Mouse (Mus musculus): Measurements from ENCODE around the gene Dst. TPM values are rescaled to one million over a fixed set of nuclear protein-coding genes. Genes with fewer than 3 reads are reported as not detected.

Gene Dst
- polyA plus RNA-seq, 1 experiment from 2014 or later: 5.9 TPM

GRCm38 (mm10) chr1:34269578-34269977 lies 361.6 kb downstream of the Dst start:
- no peak overlapping the region for H3K27ac ChIP-seq
- WGBS (ENCODE audit: missing documents): 95% methylated on average over 11 of the region's 11 CpGs
- no peaks in the 10 kb centered on the region for H3K79me2 ChIP-seq (ENCODE audit: inconsistent target)
- no peak overlapping the region for H3K4me3 ChIP-seq (ENCODE audit: inconsistent target)
- H3K36me3 ChIP-seq (ENCODE audit: inconsistent target): 0 out of 2 replicates have a peak, but pooled peaks cover 9% of the 10 kb centered on the region

DNA sequence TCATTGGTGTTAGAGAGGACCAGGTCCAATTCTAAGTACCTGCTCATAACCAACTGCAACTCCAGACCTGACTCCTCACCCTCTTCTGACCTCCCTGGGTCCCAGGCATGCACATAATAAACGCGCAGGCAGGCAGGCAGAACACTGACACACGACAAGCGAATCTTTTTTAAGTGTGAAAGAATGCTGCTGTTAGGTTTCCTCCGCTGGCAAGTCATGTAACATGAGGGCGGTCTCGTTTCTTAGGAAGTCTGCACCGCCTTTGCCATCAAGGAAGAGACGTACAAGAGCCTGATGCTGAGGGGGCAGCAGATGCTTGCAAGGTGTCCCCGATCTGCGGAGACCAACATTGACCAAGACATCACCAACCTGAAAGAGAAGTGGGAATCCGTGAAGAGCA lies 365.9 kb downstream of the Dst start:
- no peak overlapping the region for H3K27ac ChIP-seq
- H3K4me3 ChIP-seq (ENCODE audit: inconsistent target): no peak overlapping the region
- 90% methylated on average over 12 of the region's 12 CpGs for WGBS (ENCODE audit: missing documents)
- no peaks in the 10 kb centered on the region for H3K79me2 ChIP-seq (ENCODE audit: inconsistent target)
- 0 out of 2 replicates have a peak, but pooled peaks cover 5% of the 10 kb centered on the region for H3K36me3 ChIP-seq (ENCODE audit: inconsistent target)

- 0 out of 2 replicates have a peak, but pooled peaks cover 5% of the 10 kb centered on the region for H3K36me3 ChIP-seq (ENCODE audit: inconsistent target)
- WGBS (ENCODE audit: missing documents): 94% methylated on average over 13 of the region's 13 CpGs
- no peak overlapping the region for H3K27ac ChIP-seq
- H3K79me2 ChIP-seq (ENCODE audit: inconsistent target): no peaks in the 10 kb centered on the region
- no peak overlapping the region for H3K4me3 ChIP-seq (ENCODE audit: inconsistent target)
Observed at GRCm38 (mm10) chr1:34275787-34276186, 367.8 kb downstream of the Dst start.

DNA sequence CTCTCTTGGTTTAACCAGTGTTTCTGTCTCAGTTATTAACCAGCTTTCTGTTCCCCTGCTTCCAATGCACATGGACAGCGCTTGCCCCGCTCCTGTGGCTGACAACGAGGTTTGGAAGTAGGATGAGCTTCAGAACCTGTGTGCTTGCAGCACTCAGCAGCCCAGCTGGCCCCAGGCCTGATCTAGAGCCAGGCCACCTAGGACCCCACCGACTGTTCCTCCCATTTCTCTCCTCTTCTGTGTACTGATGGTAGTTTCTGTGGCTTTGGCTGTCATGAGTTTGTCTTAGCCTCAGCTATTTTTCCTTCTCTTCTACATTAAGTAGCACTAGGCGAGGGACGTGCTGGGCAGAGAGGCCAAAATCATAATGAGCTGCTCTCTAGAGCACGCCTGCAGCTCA lies 368.7 kb downstream of the Dst start:
- 92% methylated on average over 7 of the region's 7 CpGs for WGBS (ENCODE audit: missing documents)
- Histone ChIP-seq H3K79me2 (ENCODE audit: inconsistent target) (no peaks in the 10 kb centered on the region), H3K4me3 (ENCODE audit: inconsistent target) (no peak overlapping the region), H3K27ac (no peak overlapping the region), H3K36me3 (ENCODE audit: inconsistent target) (0 out of 2 replicates have a peak, but pooled peaks cover 5% of the 10 kb centered on the region)

- no peak overlapping the region for H3K4me3 ChIP-seq (ENCODE audit: inconsistent target)
- no peak overlapping the region for H3K27ac ChIP-seq
- WGBS (ENCODE audit: missing documents): 96% methylated on average over 8 of the region's 8 CpGs
- no peaks in the 10 kb centered on the region for H3K79me2 ChIP-seq (ENCODE audit: inconsistent target)
- H3K36me3 ChIP-seq (ENCODE audit: inconsistent target): 0 out of 2 replicates have a peak, but pooled peaks cover 3% of the 10 kb centered on the region
Observed at GRCm38 (mm10) chr1:34277259-34277658, 369.2 kb downstream of the Dst start.

- Histone ChIP-seq H3K27ac (no peak overlapping the region), H3K4me3 (ENCODE audit: inconsistent target) (no peak overlapping the region), H3K36me3 (ENCODE audit: inconsistent target) (no peaks in the 10 kb centered on the region), H3K79me2 (ENCODE audit: inconsistent target) (no peaks in the 10 kb centered on the region)
- over 99% methylated on average over 7 of the region's 7 CpGs for WGBS (ENCODE audit: missing documents)
Observed at GRCm38 (mm10) chr1:34283502-34283901, 375.5 kb downstream of the Dst start.

DNA sequence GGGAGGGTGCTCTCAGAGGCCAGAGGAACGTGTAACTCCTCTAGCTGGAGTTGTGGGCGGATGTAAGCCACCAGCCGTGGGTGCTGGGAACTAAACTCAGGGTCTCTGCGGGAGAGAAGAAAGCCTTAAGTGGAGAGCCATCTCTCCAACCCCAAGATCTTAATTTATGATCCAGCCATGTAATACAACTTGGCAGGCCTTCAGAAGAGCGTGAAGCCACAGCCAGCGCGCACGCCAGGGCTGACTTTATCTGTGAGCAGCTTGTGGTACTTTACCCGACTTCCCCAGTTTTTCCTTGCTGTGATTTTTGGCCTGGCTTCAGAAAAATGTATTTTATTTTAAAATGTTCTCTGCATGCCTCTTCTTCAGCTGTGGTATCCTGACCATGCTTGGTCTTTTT lies 377.0 kb downstream of the Dst start:
- Histone ChIP-seq H3K79me2 (ENCODE audit: inconsistent target) (no peaks in the 10 kb centered on the region), H3K36me3 (ENCODE audit: inconsistent target) (no peaks in the 10 kb centered on the region), H3K27ac (no peak overlapping the region), H3K4me3 (ENCODE audit: inconsistent target) (no peak overlapping the region)
- 89% methylated on average over 8 of the region's 9 CpGs for WGBS (ENCODE audit: missing documents)

GRCm38 (mm10) chr1:34287731-34288130 lies 379.7 kb downstream of the Dst start:
- H3K36me3 ChIP-seq (ENCODE audit: inconsistent target): no peaks in the 10 kb centered on the region
- no peaks in the 10 kb centered on the region for H3K79me2 ChIP-seq (ENCODE audit: inconsistent target)
- H3K4me3 ChIP-seq (ENCODE audit: inconsistent target): no peak overlapping the region
- 85% methylated on average over 8 of the region's 10 CpGs for WGBS (ENCODE audit: missing documents)
- H3K27ac ChIP-seq: no peak overlapping the region

DNA sequence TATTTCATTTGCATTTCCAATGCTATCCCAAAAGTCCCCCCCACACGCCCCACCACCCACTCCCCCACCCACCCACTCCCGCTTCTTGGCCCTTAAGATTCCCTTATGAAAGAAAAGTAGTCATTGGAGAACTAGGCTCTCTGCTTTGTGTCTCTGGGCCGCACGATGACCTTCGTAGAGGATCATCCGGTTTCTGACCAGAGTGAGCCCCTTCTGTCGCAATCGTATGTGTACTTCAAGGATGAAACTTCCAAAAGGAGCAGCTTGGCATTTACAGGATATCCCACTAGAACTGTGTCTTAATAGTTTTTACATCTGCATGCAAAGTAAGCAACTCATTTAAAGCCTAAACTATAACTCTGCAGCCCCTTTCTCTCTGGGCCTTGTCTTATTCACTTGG lies 380.2 kb downstream of the Dst start:
- H3K4me3 ChIP-seq (ENCODE audit: inconsistent target): no peak overlapping the region
- H3K36me3 ChIP-seq (ENCODE audit: inconsistent target): no peaks in the 10 kb centered on the region
- H3K27ac ChIP-seq: no peak overlapping the region
- WGBS (ENCODE audit: missing documents): 81% methylated on average over 8 of the region's 8 CpGs
- H3K79me2 ChIP-seq (ENCODE audit: inconsistent target): no peaks in the 10 kb centered on the region

DNA sequence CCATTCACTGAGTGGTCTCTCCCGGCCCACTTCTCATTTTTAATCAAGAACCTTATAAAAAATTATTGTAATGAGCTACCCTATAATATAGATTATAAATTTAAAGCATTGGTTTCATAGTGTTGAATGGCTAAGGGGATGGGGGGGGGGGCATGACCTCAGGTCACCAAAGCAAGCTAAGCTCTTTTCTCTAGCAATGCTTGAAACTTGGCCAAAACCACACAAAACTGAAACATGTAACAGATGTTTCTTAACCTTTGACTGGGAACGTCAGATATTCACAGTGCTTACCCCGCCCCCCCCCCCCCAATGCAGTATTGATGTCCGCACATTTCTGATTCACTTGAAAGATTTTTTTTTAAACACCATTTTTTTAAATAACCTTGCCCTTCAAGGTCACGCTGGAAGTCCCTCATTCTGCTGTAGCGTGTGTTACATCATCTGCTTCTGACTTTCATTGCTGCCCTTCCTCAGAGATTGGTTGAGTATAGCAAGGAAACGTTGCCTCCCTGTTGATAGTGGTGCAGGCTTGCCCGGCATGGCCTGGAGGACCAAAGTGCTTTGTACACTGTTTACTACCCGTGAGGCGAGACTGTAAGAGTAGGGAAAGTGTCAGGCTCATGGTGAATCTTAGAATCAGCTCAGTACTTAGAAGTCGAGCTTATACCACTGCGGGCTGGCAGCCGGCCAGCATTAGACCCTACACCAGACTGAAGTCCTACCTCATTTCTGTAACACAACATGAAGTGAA lies 380.9 kb downstream of the Dst start:
- Histone ChIP-seq H3K4me3 (ENCODE audit: inconsistent target) (no peak overlapping the region), H3K36me3 (ENCODE audit: inconsistent target) (no peaks in the 10 kb centered on the region), H3K79me2 (ENCODE audit: inconsistent target) (no peaks in the 10 kb centered on the region), H3K27ac (no peak overlapping the region)
- WGBS (ENCODE audit: missing documents): 69% methylated on average over 13 of the region's 13 CpGs

- Histone ChIP-seq H3K27ac (no peak overlapping the region), H3K36me3 (ENCODE audit: inconsistent target) (no peaks in the 10 kb centered on the region), H3K4me3 (ENCODE audit: inconsistent target) (no peak overlapping the region), H3K79me2 (ENCODE audit: inconsistent target) (no peaks in the 10 kb centered on the region)
- WGBS (ENCODE audit: missing documents): 90% methylated on average over 14 of the region's 14 CpGs
Observed at GRCm38 (mm10) chr1:34289472-34289748, 381.4 kb downstream of the Dst start.

GRCm38 (mm10) chr1:34290321-34290720 lies 382.3 kb downstream of the Dst start:
- H3K27ac ChIP-seq: no peak overlapping the region
- H3K4me3 ChIP-seq (ENCODE audit: inconsistent target): no peak overlapping the region
- WGBS (ENCODE audit: missing documents): 69% methylated on average over 12 of the region's 12 CpGs
- H3K36me3 ChIP-seq (ENCODE audit: inconsistent target): no peaks in the 10 kb centered on the region
- no peaks in the 10 kb centered on the region for H3K79me2 ChIP-seq (ENCODE audit: inconsistent target)

DNA sequence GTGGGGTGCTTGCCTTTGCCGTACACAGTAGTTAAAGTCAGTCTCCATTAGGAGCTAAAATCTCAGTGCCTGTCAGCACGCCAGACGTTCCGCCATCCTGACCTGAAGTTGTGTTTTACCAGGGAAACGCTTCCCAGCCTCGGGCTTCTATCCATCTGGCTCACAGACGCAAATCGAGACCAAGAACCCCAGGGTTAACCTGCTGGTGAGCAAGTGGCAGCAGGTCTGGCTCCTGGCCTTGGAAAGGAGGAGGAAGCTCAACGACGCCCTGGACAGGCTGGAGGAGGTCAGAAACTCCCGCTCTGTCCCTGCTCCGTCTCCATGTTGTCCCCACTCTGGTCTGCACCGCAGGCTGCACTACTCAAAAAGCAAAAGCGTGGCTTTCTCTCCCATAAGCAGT lies 385.2 kb downstream of the Dst start:
- H3K79me2 ChIP-seq (ENCODE audit: inconsistent target): no peaks in the 10 kb centered on the region
- WGBS (ENCODE audit: missing documents): 97% methylated on average over 14 of the region's 14 CpGs
- no peaks in the 10 kb centered on the region for H3K36me3 ChIP-seq (ENCODE audit: inconsistent target)
- no peak overlapping the region for H3K4me3 ChIP-seq (ENCODE audit: inconsistent target)
- no peak overlapping the region for H3K27ac ChIP-seq

DNA sequence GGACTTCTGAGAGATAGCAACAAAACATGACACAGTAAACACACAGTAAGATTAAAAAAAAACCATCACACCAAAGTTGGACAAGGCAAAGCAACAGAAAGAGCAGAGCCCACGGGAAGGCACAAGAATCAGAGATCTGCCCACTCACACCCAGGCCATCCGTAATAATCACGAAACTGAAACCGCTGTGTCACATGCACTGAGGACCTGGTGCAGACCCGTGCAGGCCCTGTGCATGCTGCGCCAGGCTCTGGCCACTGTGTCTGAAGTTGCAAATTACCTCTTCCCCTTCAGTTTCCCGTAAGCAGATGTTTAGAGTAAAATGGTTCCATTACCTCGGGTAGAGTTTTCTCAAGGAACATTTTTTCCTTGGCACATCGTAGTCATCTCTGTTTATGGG lies 389.6 kb downstream of the Dst start:
- 88% methylated on average over 9 of the region's 9 CpGs for WGBS (ENCODE audit: missing documents)
- Histone ChIP-seq H3K79me2 (ENCODE audit: inconsistent target) (no peaks in the 10 kb centered on the region), H3K4me3 (ENCODE audit: inconsistent target) (no peak overlapping the region), H3K36me3 (ENCODE audit: inconsistent target) (no peaks in the 10 kb centered on the region), H3K27ac (no peak overlapping the region)

GRCm38 (mm10) chr1:34298631-34299184 lies 390.7 kb downstream of the Dst start:
- H3K36me3 ChIP-seq (ENCODE audit: inconsistent target): no peaks in the 10 kb centered on the region
- no peaks in the 10 kb centered on the region for H3K79me2 ChIP-seq (ENCODE audit: inconsistent target)
- WGBS (ENCODE audit: missing documents): 96% methylated on average over 18 of the region's 18 CpGs
- H3K27ac ChIP-seq: no peak overlapping the region
- H3K4me3 ChIP-seq (ENCODE audit: inconsistent target): no peak overlapping the region

DNA sequence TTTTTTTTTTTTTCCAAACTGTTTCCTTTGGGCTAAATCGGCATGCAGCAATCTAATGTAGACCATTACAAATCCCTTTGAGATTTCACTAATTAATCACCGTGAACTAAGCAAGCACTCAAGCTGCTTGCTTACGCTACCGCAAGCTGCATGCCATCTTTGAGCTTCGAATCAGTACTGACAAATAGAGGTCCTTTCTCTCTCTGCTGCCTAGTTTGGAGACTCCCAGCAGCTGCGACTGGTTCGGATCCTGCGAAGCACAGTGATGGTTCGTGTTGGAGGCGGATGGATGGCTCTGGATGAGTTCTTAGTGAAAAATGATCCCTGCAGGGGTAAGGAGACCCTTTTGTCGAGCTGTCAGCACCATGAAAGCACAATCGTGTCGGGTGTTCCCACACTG lies 391.5 kb downstream of the Dst start:
- no peaks in the 10 kb centered on the region for H3K79me2 ChIP-seq (ENCODE audit: inconsistent target)
- no peak overlapping the region for H3K27ac ChIP-seq
- no peaks in the 10 kb centered on the region for H3K36me3 ChIP-seq (ENCODE audit: inconsistent target)
- WGBS (ENCODE audit: missing documents): 91% methylated on average over 13 of the region's 13 CpGs
- H3K4me3 ChIP-seq (ENCODE audit: inconsistent target): no peak overlapping the region

All from macrophage (primary cell).